Mouse (Mus musculus) stomach, embryonic 16.5 days (tissue): ENCODE results near the gene Bub1b. TPM values are rescaled to one million over a fixed set of nuclear protein-coding genes. Genes with fewer than 3 reads are reported as not detected.

ENCODE experiments used
- ATAC-seq: fragments of 200-750 bp; cut with Nextera tagmentation; 2 replicates; pipeline ENCODE4 v1.8.0; 2017; ENCODE audit warnings: moderate number of reproducible peaks, moderate TSS enrichment; ENCODE audit not compliant: insufficient read depth, low FRiP score
- H3K27ac ChIP-seq: fragments of 300-500 bp; sonication (generic); 2 replicates; pipeline ENCODE4 v1.5.1; 2014; ENCODE audit warnings: low read length
- H3K27me3 ChIP-seq: fragments of 300-500 bp; sonication (generic); 2 replicates; pipeline ENCODE4 v1.6.1; 2014; ENCODE audit warnings: low read length, control low read depth, mixed read lengths; ENCODE audit not compliant: control insufficient read depth, insufficient read depth
- H3K36me3 ChIP-seq: fragments of 300-500 bp; sonication (generic); 2 replicates; pipeline ENCODE4 v1.6.1; 2014; ENCODE audit warnings: low read length; ENCODE audit not compliant: control insufficient read depth, insufficient read depth
- H3K4me1 ChIP-seq: fragments of 300-500 bp; sonication (generic); 2 replicates; pipeline ENCODE4 v1.6.1; 2014; ENCODE audit warnings: low read length, control low read depth, mixed read lengths; ENCODE audit not compliant: control insufficient read depth, insufficient read depth
- H3K4me2 ChIP-seq: fragments of 300-500 bp; sonication (generic); 2 replicates; pipeline ENCODE4 v1.6.1; 2014; ENCODE audit warnings: low read depth, low read length, mixed read lengths
- H3K4me3 ChIP-seq: fragments of 300-500 bp; sonication (generic); replicated peaks from 2 replicates; pipeline ENCODE4 v1.5.1; 2014; ENCODE audit warnings: mild to moderate bottlenecking, low read length
- H3K9ac ChIP-seq: fragments of 300-500 bp; sonication (generic); 2 replicates; pipeline ENCODE4 v1.6.1; 2014; ENCODE audit warnings: low read length
- H3K9me3 ChIP-seq: fragments of 300-500 bp; sonication (generic); replicated peaks from 2 replicates; pipeline ENCODE4 v1.6.1; 2016; ENCODE audit warnings: low read length, control low read depth; ENCODE audit not compliant: control insufficient read depth
- WGBS: fragments of 180-500 bp; shearing (Covaris S2); extraction: QIAGEN DNeasy Blood & Tissue Kit; methylation state at CpG from one replicate; pipeline ENCODE4 v1.1.7; 2014; 5-methylcytosine and 5-hydroxymethylcytosine counted together
- polyA plus RNA-seq: library from polyadenylated mRNA; unstranded; fragments of >200 nt; fragmentation: Nextera tagmentation; extraction: Ambion mirVana; gene quantifications from 2 replicates; pipeline ENCODE4 v1.2.1, GENCODE M21; 2015

Bub1b gene
- polyA plus RNA-seq, 1 experiment from 2014 or later: 67.4 TPM

- no peak overlapping the region for H3K9ac ChIP-seq
- WGBS: 52% methylated on average over 5 of the region's 5 CpGs
- no peak overlapping the region for H3K4me3 ChIP-seq
- peaks cover 22% of the 10 kb centered on the region for H3K4me1 ChIP-seq
- no peak for ATAC-seq
- no peaks in the 10 kb centered on the region for H3K27me3 ChIP-seq
- no peaks in the 10 kb centered on the region for H3K36me3 ChIP-seq
- no peak overlapping the region for H3K4me2 ChIP-seq
- no peaks in the 10 kb centered on the region for H3K9me3 ChIP-seq
- no peak overlapping the region for H3K27ac ChIP-seq
Observed at GRCm38 (mm10) chr2:118667181-118667580, 69.2 kb downstream of the Bub1b start.

- H3K27me3 ChIP-seq: peaks cover 4% of the 10 kb centered on the region; the same call in 1 of the 2 replicates
- H3K9ac ChIP-seq: no peak overlapping the region
- H3K4me3 ChIP-seq: no peak overlapping the region
- ATAC-seq: no peak
- WGBS: 61% methylated on average over 6 of the region's 6 CpGs
- H3K4me2 ChIP-seq: no peak overlapping the region
- no peaks in the 10 kb centered on the region for H3K36me3 ChIP-seq
- H3K27ac ChIP-seq: peak overlapping the region; percentile 33; the same call in 1 of the 2 replicates
- H3K9me3 ChIP-seq: no peaks in the 10 kb centered on the region
- H3K4me1 ChIP-seq: peaks cover 6% of the 10 kb centered on the region
Observed at GRCm38 (mm10) chr2:118669245-118669644, 71.2 kb downstream of the Bub1b start.

- H3K4me1 ChIP-seq: 0 out of 2 replicates have a peak, but pooled peaks cover 2% of the 10 kb centered on the region
- no peak overlapping the region for H3K9ac ChIP-seq
- WGBS: 23% methylated on average over 2 of the region's 2 CpGs
- ATAC-seq: peak; percentile 32; the same call in 1 of the 2 replicates
- no peak overlapping the region for H3K4me3 ChIP-seq
- no peaks in the 10 kb centered on the region for H3K36me3 ChIP-seq
- H3K27ac ChIP-seq: no peak overlapping the region
- no peak overlapping the region for H3K4me2 ChIP-seq
- H3K27me3 ChIP-seq: peaks cover 6% of the 10 kb centered on the region; the same call in 1 of the 2 replicates
- H3K9me3 ChIP-seq: no peaks in the 10 kb centered on the region
Observed at GRCm38 (mm10) chr2:118669785-118670184, 71.8 kb downstream of the Bub1b start.

GRCm38 (mm10) chr2:118671728-118672127 is 73.7 kb downstream of the Bub1b start:
- H3K27me3 ChIP-seq: peaks cover 17% of the 10 kb centered on the region
- no peak for ATAC-seq
- no peak overlapping the region for H3K4me2 ChIP-seq
- no peak overlapping the region for H3K4me3 ChIP-seq
- 0 out of 2 replicates have a peak, but pooled peaks cover 5% of the 10 kb centered on the region for H3K4me1 ChIP-seq
- no peak overlapping the region for H3K9ac ChIP-seq
- WGBS: 67% methylated on average over 1 of the region's 1 CpGs
- H3K27ac ChIP-seq: no peak overlapping the region
- no peaks in the 10 kb centered on the region for H3K36me3 ChIP-seq
- no peaks in the 10 kb centered on the region for H3K9me3 ChIP-seq

- H3K4me2 ChIP-seq: no peak overlapping the region
- 29% methylated on average over 15 of the region's 15 CpGs for WGBS
- peaks cover 32% of the 10 kb centered on the region for H3K27me3 ChIP-seq
- H3K9me3 ChIP-seq: no peaks in the 10 kb centered on the region
- H3K4me1 ChIP-seq: peaks cover 10% of the 10 kb centered on the region
- no peak overlapping the region for H3K9ac ChIP-seq
- ATAC-seq: no peak
- no peak overlapping the region for H3K27ac ChIP-seq
- H3K4me3 ChIP-seq: no peak overlapping the region
- no peaks in the 10 kb centered on the region for H3K36me3 ChIP-seq
Observed at GRCm38 (mm10) chr2:118673686-118674465, 75.9 kb downstream of the Bub1b start.

- H3K27ac ChIP-seq: no peak overlapping the region
- no peak for ATAC-seq
- H3K9ac ChIP-seq: no peak overlapping the region
- no peaks in the 10 kb centered on the region for H3K9me3 ChIP-seq
- H3K36me3 ChIP-seq: no peaks in the 10 kb centered on the region
- peaks cover 8% of the 10 kb centered on the region for H3K4me1 ChIP-seq
- H3K4me2 ChIP-seq: no peak overlapping the region
- H3K27me3 ChIP-seq: peaks cover 34% of the 10 kb centered on the region
- WGBS: 20% methylated on average over 7 of the region's 7 CpGs
- H3K4me3 ChIP-seq: no peak overlapping the region
Observed at GRCm38 (mm10) chr2:118674500-118674899, 76.5 kb downstream of the Bub1b start.

- Histone ChIP-seq H3K36me3 (no peaks in the 10 kb centered on the region), H3K4me3 (peak overlapping the region; percentile 60), H3K4me2 (peak overlapping the region; percentile 95), H3K4me1 (peaks cover 8% of the 10 kb centered on the region), H3K9ac (peak overlapping the region; percentile 78), H3K9me3 (no peaks in the 10 kb centered on the region), H3K27ac (peak overlapping the region; percentile 52), H3K27me3 (peaks cover 35% of the 10 kb centered on the region)
- peak; percentile 74 for ATAC-seq
- WGBS: under 1% methylated on average over 89 of the region's 89 CpGs
Observed at GRCm38 (mm10) chr2:118676839-118677741, 79.1 kb downstream of the Bub1b start.

- peaks cover 8% of the 10 kb centered on the region for H3K4me1 ChIP-seq
- H3K27ac ChIP-seq: peak overlapping the region; percentile 52
- H3K9ac ChIP-seq: peak overlapping the region; percentile 78; the same call in 1 of the 2 replicates
- peak overlapping the region; percentile 60 for H3K4me3 ChIP-seq
- H3K27me3 ChIP-seq: peaks cover 31% of the 10 kb centered on the region
- H3K4me2 ChIP-seq: peak overlapping the region; percentile 95
- 22% methylated on average over 4 of the region's 4 CpGs for WGBS
- ATAC-seq: peak; percentile 21; the same call in 1 of the 2 replicates
- H3K36me3 ChIP-seq: no peaks in the 10 kb centered on the region
- no peaks in the 10 kb centered on the region for H3K9me3 ChIP-seq
Observed at GRCm38 (mm10) chr2:118677817-118678216, 79.8 kb downstream of the Bub1b start.

GRCm38 (mm10) chr2:118679577-118679976 is 81.6 kb downstream of the Bub1b start:
- no peak for ATAC-seq
- 77% methylated on average over 3 of the region's 3 CpGs for WGBS
- peaks cover 31% of the 10 kb centered on the region for H3K27me3 ChIP-seq

More at GRCm38 (mm10) chr2:118679577-118679976, 81.6 kb downstream of the Bub1b start:
- Histone ChIP-seq H3K4me1 (peaks cover 8% of the 10 kb centered on the region), H3K4me3 (no peak overlapping the region), H3K9me3 (no peaks in the 10 kb centered on the region), H3K4me2 (no peak overlapping the region), H3K9ac (no peak overlapping the region), H3K27ac (no peak overlapping the region), H3K36me3 (no peaks in the 10 kb centered on the region)
